Mouse (Mus musculus) liver, postnatal 0 days (tissue): ENCODE data around the gene Impg1.

Source experiments
- CTCF ChIP-seq: sonication (generic); IDR thresholded peaks from 2 replicates; pipeline ENCODE4 v1.5.1; 2016; ENCODE audit warnings: antibody characterized with exemption, low read depth
- EP300 ChIP-seq: IDR thresholded peaks from 2 replicates; pipeline ENCODE4 v1.6.1; 2016; ENCODE audit warnings: antibody characterized with exemption, low read depth, mild to moderate bottlenecking

DNA sequence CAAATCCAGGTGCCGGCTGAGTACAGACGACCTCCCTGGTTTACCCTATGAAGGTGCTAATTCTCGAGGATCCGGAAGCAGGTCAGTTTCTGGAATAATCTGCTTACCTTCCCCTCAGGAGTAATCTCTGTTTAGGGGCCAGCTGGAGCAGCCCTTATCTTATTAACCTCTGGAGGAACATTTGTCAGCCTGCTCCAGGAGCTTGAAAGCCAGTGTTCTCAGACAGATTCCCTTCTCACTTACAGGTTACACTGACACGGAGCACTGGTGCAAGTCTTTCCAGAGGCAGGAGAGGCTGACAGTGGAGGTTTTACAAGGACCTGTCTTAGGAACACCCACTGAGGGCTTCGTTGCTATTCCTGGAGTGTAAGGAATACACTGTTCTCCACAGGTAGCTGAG is at the start of gene Impg1:
- TF ChIP-seq CTCF (no peak), EP300 (no peak)
